Mouse (Mus musculus): ENCODE data around the gene Prss53. TPM values are rescaled to one million over a fixed set of nuclear protein-coding genes. Genes with fewer than 3 reads are reported as not detected.
A peak's percentile ranks its signal among the peaks of the same experiment; 100 is the strongest.

Prss53 gene
- polyA plus RNA-seq, 1 experiment from 2014 or later = 0.68 TPM

DNA sequence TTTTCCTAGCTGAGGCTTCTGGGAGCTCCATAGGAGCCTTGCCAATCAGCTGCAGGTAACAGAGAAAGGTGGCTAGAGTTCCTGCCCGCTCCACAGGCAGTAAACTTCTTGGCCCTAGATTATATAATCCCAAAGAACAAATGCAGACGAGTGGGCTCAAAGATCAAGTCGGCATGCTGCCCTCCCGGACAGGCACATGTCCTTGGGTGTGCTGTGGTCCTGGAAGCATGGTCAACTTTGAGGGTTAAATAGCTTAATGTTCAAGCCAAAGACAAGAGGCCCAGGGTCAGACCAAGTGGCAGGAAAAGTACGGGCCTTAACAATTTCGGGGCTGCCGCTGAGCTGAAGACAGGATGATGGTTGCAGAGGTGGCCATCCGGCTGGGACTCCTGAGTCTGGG lies 35.3 kb upstream of the Prss53 start:
- peaks cover 36% of the 10 kb centered on the region for H3K27me3 ChIP-seq (ENCODE audit: low read depth, poor library complexity, severe bottlenecking)
- no peak overlapping the region for H3K4me3 ChIP-seq
- H3K9me3 ChIP-seq (replicated peaks) = no peaks in the 10 kb centered on the region
- peaks cover 12% of the 10 kb centered on the region for H3K4me1 ChIP-seq
- peaks cover 68% of the 10 kb centered on the region for H3K36me3 ChIP-seq
- DNase-seq (ENCODE audit: low spot score) = no peak
- 88% methylated on average over 8 of the region's 8 CpGs for WGBS
- no peak overlapping the region for H3K27ac ChIP-seq (replicated peaks)

DNA sequence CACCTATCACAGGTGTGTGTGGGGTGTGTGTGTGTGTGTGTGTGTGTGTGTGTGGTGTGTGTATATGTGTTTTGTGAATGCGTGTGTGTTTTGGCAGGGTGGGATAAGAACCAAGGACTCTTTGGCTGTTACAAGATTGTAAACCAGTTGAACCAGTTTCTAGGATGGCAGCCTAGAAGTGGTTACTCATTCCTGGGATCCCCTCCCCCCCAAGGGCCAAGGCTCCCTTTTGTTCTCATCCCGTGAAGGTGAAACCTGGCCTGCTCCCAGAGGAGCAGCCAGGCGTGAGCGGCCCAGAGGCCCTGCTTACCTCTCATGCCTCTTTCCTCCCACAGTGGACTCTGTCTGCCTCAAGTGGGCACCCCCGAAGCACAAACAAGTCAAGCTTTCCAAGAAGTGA lies 34.5 kb upstream of the Prss53 start:
- no peak for DNase-seq (ENCODE audit: low spot score)
- H3K27ac ChIP-seq (replicated peaks) = no peak overlapping the region
- peaks cover 12% of the 10 kb centered on the region for H3K4me1 ChIP-seq
- no peak overlapping the region for H3K4me3 ChIP-seq
- WGBS = 67% methylated on average over 5 of the region's 5 CpGs
- H3K27me3 ChIP-seq (ENCODE audit: low read depth, poor library complexity, severe bottlenecking) = peaks cover 31% of the 10 kb centered on the region
- peaks cover 77% of the 10 kb centered on the region for H3K36me3 ChIP-seq
- no peaks in the 10 kb centered on the region for H3K9me3 ChIP-seq (replicated peaks)

GRCm38 (mm10) chr7:127923714-127924113 lies 32.9 kb upstream of the Prss53 start:
- Histone ChIP-seq H3K4me3 (no peak overlapping the region), H3K36me3 (peaks cover 91% of the 10 kb centered on the region), H3K9me3 (replicated peaks) (no peaks in the 10 kb centered on the region), H3K27ac (replicated peaks) (no peak overlapping the region), H3K4me1 (peaks cover under 1% of the 10 kb centered on the region; the same call in 1 of the 2 replicates), H3K27me3 (ENCODE audit: low read depth, poor library complexity, severe bottlenecking) (peaks cover 15% of the 10 kb centered on the region)
- 91% methylated on average over 5 of the region's 5 CpGs for WGBS
- DNase-seq (ENCODE audit: low spot score) = no peak

- Histone ChIP-seq H3K4me3 (no peak overlapping the region), H3K4me1 (no peaks in the 10 kb centered on the region), H3K9me3 (replicated peaks) (no peaks in the 10 kb centered on the region), H3K27ac (replicated peaks) (no peak overlapping the region), H3K27me3 (ENCODE audit: low read depth, poor library complexity, severe bottlenecking) (peaks cover 5% of the 10 kb centered on the region), H3K36me3 (peaks cover 96% of the 10 kb centered on the region)
- DNase-seq (ENCODE audit: low spot score) = no peak
- WGBS = 84% methylated on average over 6 of the region's 6 CpGs
Measured at GRCm38 (mm10) chr7:127922451-127923275, 31.9 kb upstream of the Prss53 start.

DNA sequence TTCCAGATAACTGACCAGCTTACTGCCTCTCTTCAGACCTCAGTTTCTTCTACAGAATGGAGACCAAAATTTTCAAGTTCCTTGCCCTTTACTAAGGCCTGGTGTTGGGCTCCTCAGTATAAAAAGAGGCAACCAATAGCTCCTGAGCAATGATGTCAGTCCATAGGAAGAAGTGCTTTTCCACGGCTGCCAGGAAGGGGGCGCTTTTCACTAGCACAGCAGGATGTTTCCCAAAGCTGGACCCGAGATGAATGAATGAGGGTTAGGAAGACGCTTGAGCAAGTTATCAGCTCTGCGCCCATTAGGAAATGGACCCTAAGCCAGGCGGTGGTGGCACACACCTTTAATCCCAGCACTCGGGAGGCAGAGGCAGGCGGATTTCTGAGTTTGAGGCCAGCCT lies 30.7 kb upstream of the Prss53 start:
- peak; percentile 29 for DNase-seq (ENCODE audit: low spot score)
- Histone ChIP-seq H3K4me1 (no peaks in the 10 kb centered on the region), H3K36me3 (peaks cover 95% of the 10 kb centered on the region), H3K4me3 (no peak overlapping the region), H3K27me3 (ENCODE audit: low read depth, poor library complexity, severe bottlenecking) (no peaks in the 10 kb centered on the region), H3K27ac (replicated peaks) (no peak overlapping the region), H3K9me3 (replicated peaks) (no peaks in the 10 kb centered on the region)
- 70% methylated on average over 8 of the region's 8 CpGs for WGBS

DNA sequence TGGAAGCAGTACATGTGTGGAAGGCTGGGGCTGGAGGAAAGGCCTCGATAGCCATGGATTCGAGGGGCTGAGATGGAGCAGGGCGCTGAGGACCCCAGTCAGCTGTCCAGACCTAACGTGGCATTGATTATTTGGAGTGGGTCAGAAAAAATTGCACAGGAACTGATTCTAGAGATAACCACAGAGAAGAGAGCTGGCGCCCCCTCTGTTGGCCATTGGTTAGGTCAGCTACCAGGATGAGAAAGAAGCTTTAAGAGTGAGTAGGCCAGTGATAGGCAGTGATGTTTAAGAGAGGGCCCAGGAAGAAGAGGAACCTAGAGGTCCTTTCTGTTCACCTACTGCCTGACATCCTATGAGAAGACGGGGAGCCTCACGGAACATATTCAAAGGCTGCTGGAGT lies 28.5 kb upstream of the Prss53 start:
- no peaks in the 10 kb centered on the region for H3K9me3 ChIP-seq (replicated peaks)
- 81% methylated on average over 7 of the region's 7 CpGs for WGBS
- no peak for DNase-seq (ENCODE audit: low spot score)
- H3K27me3 ChIP-seq (ENCODE audit: low read depth, poor library complexity, severe bottlenecking) = no peaks in the 10 kb centered on the region
- H3K27ac ChIP-seq (replicated peaks) = no peak overlapping the region
- no peak overlapping the region for H3K4me3 ChIP-seq
- no peaks in the 10 kb centered on the region for H3K4me1 ChIP-seq
- H3K36me3 ChIP-seq = peaks cover 94% of the 10 kb centered on the region

GRCm38 (mm10) chr7:127918203-127918602 lies 27.4 kb upstream of the Prss53 start:
- 59% methylated on average over 3 of the region's 3 CpGs for WGBS
- Histone ChIP-seq H3K36me3 (peaks cover 83% of the 10 kb centered on the region), H3K27ac (replicated peaks) (no peak overlapping the region), H3K4me3 (no peak overlapping the region), H3K9me3 (replicated peaks) (no peaks in the 10 kb centered on the region), H3K4me1 (peaks cover 3% of the 10 kb centered on the region), H3K27me3 (ENCODE audit: low read depth, poor library complexity, severe bottlenecking) (no peaks in the 10 kb centered on the region)
- peak; percentile 44 for DNase-seq (ENCODE audit: low spot score)

- H3K36me3 ChIP-seq = peaks cover 55% of the 10 kb centered on the region
- H3K4me1 ChIP-seq = peaks cover 14% of the 10 kb centered on the region
- H3K9me3 ChIP-seq (replicated peaks) = no peaks in the 10 kb centered on the region
- no peak for DNase-seq (ENCODE audit: low spot score)
- H3K4me3 ChIP-seq = no peak overlapping the region
- H3K27ac ChIP-seq (replicated peaks) = no peak overlapping the region
- WGBS = 94% methylated on average over 12 of the region's 12 CpGs
- H3K27me3 ChIP-seq (ENCODE audit: low read depth, poor library complexity, severe bottlenecking) = no peaks in the 10 kb centered on the region
Measured at GRCm38 (mm10) chr7:127915293-127915692, 24.5 kb upstream of the Prss53 start.

DNA sequence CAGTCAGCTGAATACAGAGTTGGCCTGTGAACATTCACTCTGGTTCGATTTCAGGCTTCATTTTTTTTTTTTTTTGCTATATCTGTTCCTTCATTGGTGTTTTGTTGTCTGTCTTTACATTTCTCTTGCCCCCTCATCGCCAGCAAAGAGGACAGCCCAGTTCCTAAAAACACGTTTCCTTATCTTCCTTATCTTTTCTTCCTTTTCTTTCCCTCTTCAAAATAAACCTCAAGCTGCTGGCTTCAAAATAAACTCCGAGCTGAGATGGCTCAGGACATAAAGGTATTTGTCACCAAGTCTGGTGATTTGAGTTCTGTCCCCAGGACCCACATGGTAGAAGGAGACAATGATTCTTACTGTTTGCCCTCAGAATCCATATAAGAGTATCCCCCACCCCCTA lies 22.2 kb upstream of the Prss53 start:
- DNase-seq (ENCODE audit: low spot score) = no peak
- Histone ChIP-seq H3K36me3 (peaks cover 55% of the 10 kb centered on the region), H3K9me3 (replicated peaks) (no peaks in the 10 kb centered on the region), H3K27ac (replicated peaks) (peak overlapping the region; percentile 89), H3K27me3 (ENCODE audit: low read depth, poor library complexity, severe bottlenecking) (no peaks in the 10 kb centered on the region), H3K4me1 (peaks cover 14% of the 10 kb centered on the region), H3K4me3 (peak overlapping the region; percentile 83)
- 36% methylated on average over 4 of the region's 4 CpGs for WGBS

- Histone ChIP-seq H3K27me3 (ENCODE audit: low read depth, poor library complexity, severe bottlenecking) (no peaks in the 10 kb centered on the region), H3K27ac (replicated peaks) (peak within 1 kb of the TSS; percentile 89), H3K4me1 (peaks cover 14% of the 10 kb centered on the region), H3K4me3 (peak within 1 kb of the TSS; percentile 83), H3K36me3 (peaks cover 56% of the 10 kb centered on the region), H3K9me3 (replicated peaks) (no peaks in the 10 kb centered on the region)
- peak; percentile 92 for DNase-seq (ENCODE audit: low spot score)
- WGBS = 1% methylated on average over 40 of the region's 40 CpGs
Measured at GRCm38 (mm10) chr7:127912190-127912871, 21.6 kb upstream of the Prss53 start, which contains the start of gene Kat8. TSS of gene Kat8 (plus strand) at chr7:127912516.

- H3K9me3 ChIP-seq (replicated peaks) = no peaks in the 10 kb centered on the region
- H3K27me3 ChIP-seq (ENCODE audit: low read depth, poor library complexity, severe bottlenecking) = no peaks in the 10 kb centered on the region
- H3K27ac ChIP-seq (replicated peaks) = no peak overlapping the region
- H3K4me3 ChIP-seq = no peak overlapping the region
- peaks cover 52% of the 10 kb centered on the region for H3K36me3 ChIP-seq
- H3K4me1 ChIP-seq = peaks cover 27% of the 10 kb centered on the region
- DNase-seq (ENCODE audit: low spot score) = no peak
- WGBS = 95% methylated on average over 4 of the region's 4 CpGs
Measured at GRCm38 (mm10) chr7:127908656-127909055, 17.9 kb upstream of the Prss53 start.

- Histone ChIP-seq H3K27ac (replicated peaks) (no peak overlapping the region), H3K4me1 (peaks cover 22% of the 10 kb centered on the region), H3K4me3 (no peak overlapping the region), H3K27me3 (ENCODE audit: low read depth, poor library complexity, severe bottlenecking) (no peaks in the 10 kb centered on the region), H3K9me3 (replicated peaks) (no peaks in the 10 kb centered on the region), H3K36me3 (peaks cover 52% of the 10 kb centered on the region)
- no peak for DNase-seq (ENCODE audit: low spot score)
- 94% methylated on average over 12 of the region's 12 CpGs for WGBS
Measured at GRCm38 (mm10) chr7:127907939-127908338, 17.2 kb upstream of the Prss53 start.

Data from midbrain, embryonic 10.5 days (tissue).